Mouse (Mus musculus): ENCODE measurements at regions not wholly inside any gene's neighbourhood (a gene's known extent, or its start where the extent isn't known, plus 50 kb on each side); places are given as distances from the start of the nearest gene placed in this dataset.
A peak's percentile ranks its signal among the peaks of the same experiment; 100 is the strongest.

- 90% methylated on average over 2 of the region's 2 CpGs for WGBS
- Histone ChIP-seq H3K4me3 (no peak overlapping the region), H3K9me3 (no peaks in the 10 kb centered on the region), H3K27me3 (ENCODE audit: poor library complexity, severe bottlenecking) (no peaks in the 10 kb centered on the region), H3K36me3 (replicated peaks) (no peaks in the 10 kb centered on the region), H3K27ac (no peak overlapping the region), H3K4me1 (no peaks in the 10 kb centered on the region)
- no peak for DNase-seq (ENCODE audit: extremely low spot score, low spot score)
Observed at GRCm38 (mm10) chr16:5425908-5426307, 170.1 kb upstream of the Eef2kmt start.

GRCm38 (mm10) chr16:5422041-5422440 lies 166.3 kb upstream of the Eef2kmt start:
- no peaks in the 10 kb centered on the region for H3K27me3 ChIP-seq (ENCODE audit: poor library complexity, severe bottlenecking)
- no peak overlapping the region for H3K4me3 ChIP-seq
- no peak overlapping the region for H3K27ac ChIP-seq
- no peak for DNase-seq (ENCODE audit: extremely low spot score, low spot score)
- no peaks in the 10 kb centered on the region for H3K9me3 ChIP-seq
- no peaks in the 10 kb centered on the region for H3K36me3 ChIP-seq (replicated peaks)
- no peaks in the 10 kb centered on the region for H3K4me1 ChIP-seq
- 93% methylated on average over 6 of the region's 6 CpGs for WGBS

GRCm38 (mm10) chr16:5421591-5421990 lies 165.8 kb upstream of the Eef2kmt start:
- Histone ChIP-seq H3K4me1 (no peaks in the 10 kb centered on the region), H3K9me3 (no peaks in the 10 kb centered on the region), H3K27ac (no peak overlapping the region), H3K27me3 (ENCODE audit: poor library complexity, severe bottlenecking) (no peaks in the 10 kb centered on the region), H3K4me3 (no peak overlapping the region), H3K36me3 (replicated peaks) (no peaks in the 10 kb centered on the region)
- no peak for DNase-seq (ENCODE audit: extremely low spot score, low spot score)
- WGBS: 75% methylated on average over 5 of the region's 5 CpGs

- no peak overlapping the region for H3K4me3 ChIP-seq
- DNase-seq (ENCODE audit: extremely low spot score, low spot score): no peak
- H3K27me3 ChIP-seq (ENCODE audit: poor library complexity, severe bottlenecking): no peaks in the 10 kb centered on the region
- no peaks in the 10 kb centered on the region for H3K4me1 ChIP-seq
- H3K27ac ChIP-seq: no peak overlapping the region
- H3K36me3 ChIP-seq (replicated peaks): no peaks in the 10 kb centered on the region
- no peaks in the 10 kb centered on the region for H3K9me3 ChIP-seq
- 82% methylated on average over 3 of the region's 3 CpGs for WGBS
Observed at GRCm38 (mm10) chr16:5419467-5419866, 163.7 kb upstream of the Eef2kmt start.

GRCm38 (mm10) chr16:5418462-5419197 lies 162.8 kb upstream of the Eef2kmt start:
- DNase-seq (ENCODE audit: extremely low spot score, low spot score): no peak
- Histone ChIP-seq H3K36me3 (replicated peaks) (no peaks in the 10 kb centered on the region), H3K4me3 (no peak overlapping the region), H3K27ac (no peak overlapping the region), H3K27me3 (ENCODE audit: poor library complexity, severe bottlenecking) (no peaks in the 10 kb centered on the region), H3K9me3 (no peaks in the 10 kb centered on the region), H3K4me1 (no peaks in the 10 kb centered on the region)
- 83% methylated on average over 4 of the region's 4 CpGs for WGBS

- 81% methylated on average over 4 of the region's 4 CpGs for WGBS
- H3K4me1 ChIP-seq: peaks cover 9% of the 10 kb centered on the region
- no peaks in the 10 kb centered on the region for H3K9me3 ChIP-seq
- no peaks in the 10 kb centered on the region for H3K27me3 ChIP-seq (ENCODE audit: poor library complexity, severe bottlenecking)
- no peaks in the 10 kb centered on the region for H3K36me3 ChIP-seq (replicated peaks)
- H3K27ac ChIP-seq: no peak overlapping the region
- DNase-seq (ENCODE audit: extremely low spot score, low spot score): no peak
- no peak overlapping the region for H3K4me3 ChIP-seq
Observed at GRCm38 (mm10) chr16:5415310-5415709, 159.5 kb upstream of the Eef2kmt start.

GRCm38 (mm10) chr16:5411819-5412385 lies 156.1 kb upstream of the Eef2kmt start:
- no peaks in the 10 kb centered on the region for H3K36me3 ChIP-seq (replicated peaks)
- 60% methylated on average over 5 of the region's 5 CpGs for WGBS
- H3K4me3 ChIP-seq: no peak overlapping the region
- no peak overlapping the region for H3K27ac ChIP-seq
- no peaks in the 10 kb centered on the region for H3K27me3 ChIP-seq (ENCODE audit: poor library complexity, severe bottlenecking)
- no peaks in the 10 kb centered on the region for H3K9me3 ChIP-seq
- peaks cover 9% of the 10 kb centered on the region for H3K4me1 ChIP-seq
- DNase-seq (ENCODE audit: extremely low spot score, low spot score): no peak

- H3K36me3 ChIP-seq (replicated peaks): no peaks in the 10 kb centered on the region
- DNase-seq (ENCODE audit: extremely low spot score, low spot score): peak; percentile 64
- no peak overlapping the region for H3K27ac ChIP-seq
- WGBS: 7% methylated on average over 11 of the region's 11 CpGs
- H3K9me3 ChIP-seq: no peaks in the 10 kb centered on the region
- peaks cover 8% of the 10 kb centered on the region; the same call in 1 of the 2 replicates for H3K27me3 ChIP-seq (ENCODE audit: poor library complexity, severe bottlenecking)
- no peak overlapping the region for H3K4me3 ChIP-seq
- peaks cover 3% of the 10 kb centered on the region; the same call in 1 of the 2 replicates for H3K4me1 ChIP-seq
Observed at GRCm38 (mm10) chr16:5406711-5407110, 150.9 kb upstream of the Eef2kmt start.

GRCm38 (mm10) chr16:5393336-5393735 lies 137.6 kb upstream of the Eef2kmt start:
- H3K4me1 ChIP-seq: peaks cover 4% of the 10 kb centered on the region
- no peak overlapping the region for H3K27ac ChIP-seq
- no peak overlapping the region for H3K4me3 ChIP-seq
- no peaks in the 10 kb centered on the region for H3K36me3 ChIP-seq (replicated peaks)
- no peak for DNase-seq (ENCODE audit: extremely low spot score, low spot score)
- no peaks in the 10 kb centered on the region for H3K27me3 ChIP-seq (ENCODE audit: poor library complexity, severe bottlenecking)
- no peaks in the 10 kb centered on the region for H3K9me3 ChIP-seq
- WGBS: 85% methylated on average over 5 of the region's 5 CpGs

- Histone ChIP-seq H3K4me1 (peaks cover 15% of the 10 kb centered on the region), H3K27ac (0 out of 2 replicates have a peak overlapping the region, but pooled peaks have one; percentile 33), H3K27me3 (ENCODE audit: poor library complexity, severe bottlenecking) (no peaks in the 10 kb centered on the region), H3K9me3 (no peaks in the 10 kb centered on the region), H3K36me3 (replicated peaks) (no peaks in the 10 kb centered on the region), H3K4me3 (no peak overlapping the region)
- DNase-seq (ENCODE audit: extremely low spot score, low spot score): no peak
- WGBS: 61% methylated on average over 4 of the region's 4 CpGs
Observed at GRCm38 (mm10) chr16:5382930-5383329, 127.1 kb upstream of the Eef2kmt start.

GRCm38 (mm10) chr16:5382228-5382884 lies 126.6 kb upstream of the Eef2kmt start:
- no peaks in the 10 kb centered on the region for H3K27me3 ChIP-seq (ENCODE audit: poor library complexity, severe bottlenecking)
- H3K36me3 ChIP-seq (replicated peaks): no peaks in the 10 kb centered on the region
- H3K4me3 ChIP-seq: no peak overlapping the region
- peak overlapping the region; percentile 33; the same call in 1 of the 2 replicates for H3K27ac ChIP-seq
- WGBS: 40% methylated on average over 6 of the region's 6 CpGs
- peaks cover 15% of the 10 kb centered on the region for H3K4me1 ChIP-seq
- H3K9me3 ChIP-seq: no peaks in the 10 kb centered on the region
- DNase-seq (ENCODE audit: extremely low spot score, low spot score): no peak

- no peaks in the 10 kb centered on the region for H3K36me3 ChIP-seq (replicated peaks)
Observed at GRCm38 (mm10) chr16:5380626-5381025, 124.8 kb upstream of the Eef2kmt start.

GRCm38 (mm10) chr16:5377001-5377400 lies 121.2 kb upstream of the Eef2kmt start:
- Histone ChIP-seq H3K9me3 (no peaks in the 10 kb centered on the region), H3K27ac (no peak overlapping the region), H3K27me3 (ENCODE audit: poor library complexity, severe bottlenecking) (no peaks in the 10 kb centered on the region), H3K36me3 (replicated peaks) (no peaks in the 10 kb centered on the region), H3K4me1 (no peaks in the 10 kb centered on the region; the same call in 1 of the 2 replicates), H3K4me3 (no peak overlapping the region)
- WGBS: 87% methylated on average over 3 of the region's 3 CpGs
- no peak for DNase-seq (ENCODE audit: extremely low spot score, low spot score)

More at GRCm38 (mm10) chr16:5380626-5381025, 124.8 kb upstream of the Eef2kmt start:
- 87% methylated on average over 3 of the region's 3 CpGs for WGBS
- H3K27ac ChIP-seq: no peak overlapping the region
- DNase-seq (ENCODE audit: extremely low spot score, low spot score): no peak
- no peaks in the 10 kb centered on the region for H3K27me3 ChIP-seq (ENCODE audit: poor library complexity, severe bottlenecking)
- H3K9me3 ChIP-seq: no peaks in the 10 kb centered on the region
- peaks cover 15% of the 10 kb centered on the region for H3K4me1 ChIP-seq
- no peak overlapping the region for H3K4me3 ChIP-seq
